Mouse (Mus musculus) small intestine, adult 2 months (tissue): ENCODE measurements at regions not wholly inside any gene's neighbourhood (a gene's known extent, or its start where the extent isn't known, plus 50 kb on each side); places are given as distances from the start of the nearest gene placed in this dataset.

ENCODE experiments used
- H3K27ac ChIP-seq: fragments of 200-500 bp; 2 replicates; pipeline ENCODE4 v1.5.1; 2012; ENCODE audit warnings: low read depth, low read length, control low read depth, inconsistent platforms; ENCODE audit not compliant: insufficient read depth
- H3K27me3 ChIP-seq: fragments of 200-500 bp; 2 replicates; pipeline ENCODE4 v1.6.1; 2012; ENCODE audit warnings: mild to moderate bottlenecking, moderate library complexity, low read length, inconsistent platforms; ENCODE audit not compliant: control insufficient read depth, insufficient read depth
- H3K36me3 ChIP-seq: fragments of 200-500 bp; 2 replicates; pipeline ENCODE4 v1.6.1; 2012; ENCODE audit warnings: mild to moderate bottlenecking, low read length, control low read depth, inconsistent platforms; ENCODE audit not compliant: control insufficient read depth, insufficient read depth
- H3K4me1 ChIP-seq: fragments of 200-500 bp; 2 replicates; pipeline ENCODE4 v1.6.1; 2012; ENCODE audit warnings: low read length, inconsistent platforms, mixed read lengths; ENCODE audit not compliant: control insufficient read depth, insufficient read depth, insufficient read length
- H3K4me3 ChIP-seq: fragments of 200-500 bp; 2 replicates; pipeline ENCODE4 v1.5.1; 2012; ENCODE audit warnings: low read depth, mild to moderate bottlenecking, control low read depth, inconsistent platforms, low read length, moderate library complexity
- CTCF ChIP-seq: fragments of 200-500 bp; IDR thresholded peaks from 2 replicates; pipeline ENCODE4 v1.5.1; 2012; ENCODE audit warnings: low read depth, mild to moderate bottlenecking, control low read depth, inconsistent platforms, low read length, moderate library complexity, mixed read lengths; ENCODE audit not compliant: insufficient replicate concordance, insufficient read length; ENCODE audit errors: extremely low read depth
- POLR2A ChIP-seq: fragments of 200-500 bp; IDR thresholded peaks from 2 replicates; pipeline ENCODE4 v1.6.1; 2012; ENCODE audit warnings: low read depth, mild to moderate bottlenecking, control low read depth, inconsistent platforms, low read length, moderate library complexity
- WGBS: fragments of 180-500 bp; shearing (Covaris S2); methylation state at CpG from one replicate; pipeline ENCODE4 v1.1.7; 2018; 5-methylcytosine and 5-hydroxymethylcytosine counted together

DNA sequence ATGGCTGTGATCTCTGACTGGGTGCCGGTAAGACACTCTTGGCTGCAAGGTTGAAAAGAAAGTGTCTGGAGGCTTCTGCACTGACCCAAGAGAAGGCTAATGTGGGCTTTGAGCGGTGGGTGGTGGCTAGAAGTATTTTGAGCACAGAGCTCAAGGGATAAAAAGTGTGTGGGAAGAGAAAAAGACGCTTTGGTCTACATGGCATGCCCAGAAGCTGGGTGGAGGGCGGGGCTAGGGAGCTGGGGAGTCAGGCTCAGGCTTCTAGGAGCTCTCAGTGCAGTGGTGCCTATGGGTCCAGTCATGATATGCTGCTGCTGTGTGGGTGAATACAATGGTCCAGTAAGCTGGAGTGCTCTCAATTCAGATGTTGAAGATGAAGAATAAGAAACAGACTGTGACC is 152.1 kb downstream of the Efnb1 start:
- WGBS, result 79% methylated on average over 4 of the region's 4 CpGs
- Histone ChIP-seq H3K27me3 (no peaks in the 10 kb centered on the region), H3K4me3 (no peak overlapping the region), H3K4me1 (peaks cover 2% of the 10 kb centered on the region), H3K36me3 (no peaks in the 10 kb centered on the region), H3K27ac (no peak overlapping the region)
- TF ChIP-seq POLR2A (no peak), CTCF (no peak)

DNA sequence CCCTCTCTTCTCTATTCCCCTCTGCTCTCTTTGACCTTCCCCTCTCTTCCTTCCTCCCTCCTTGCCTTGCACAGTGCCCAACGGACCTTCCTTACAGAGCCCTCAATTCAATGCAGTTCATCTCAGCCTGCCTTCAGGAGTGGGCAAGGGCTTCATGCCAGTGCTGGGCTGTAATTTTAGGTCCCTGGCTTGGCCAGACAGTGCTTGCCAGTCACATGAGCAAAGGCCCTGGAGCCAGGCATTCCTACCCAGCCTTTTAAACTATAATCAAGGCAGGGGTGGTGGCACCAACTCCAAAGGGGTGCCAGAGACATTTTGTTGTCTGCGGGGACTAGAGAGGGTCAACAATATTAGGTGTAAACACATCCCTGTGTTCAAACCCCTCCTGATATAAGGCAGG is 150.9 kb downstream of the Efnb1 start:
- no peak overlapping the region for H3K4me3 ChIP-seq
- WGBS, result 64% methylated on average over 2 of the region's 2 CpGs
- peaks cover 2% of the 10 kb centered on the region for H3K4me1 ChIP-seq
- no peak overlapping the region for H3K27ac ChIP-seq
- no peak for TF ChIP-seq POLR2A
- no peak for TF ChIP-seq CTCF
- no peaks in the 10 kb centered on the region for H3K27me3 ChIP-seq
- H3K36me3 ChIP-seq, result no peaks in the 10 kb centered on the region

DNA sequence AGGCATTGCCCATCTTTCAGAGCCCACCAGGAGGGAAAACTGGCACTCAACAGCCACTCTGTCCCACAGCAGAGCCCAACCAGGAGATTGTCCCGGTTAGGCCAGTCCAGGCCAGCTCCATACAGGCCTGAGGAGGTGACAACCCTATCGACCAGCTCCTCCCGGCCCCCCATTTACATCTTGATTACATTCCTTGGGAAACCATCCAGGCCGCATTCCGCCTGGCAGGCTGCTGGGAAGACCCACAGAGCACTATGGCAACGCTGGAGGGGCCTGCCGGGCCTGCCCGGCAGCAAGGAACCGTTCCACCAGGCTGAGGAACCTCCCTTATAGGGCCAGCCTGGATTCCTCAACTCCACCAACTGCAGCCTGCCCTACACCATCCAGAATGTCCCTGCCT is 149.7 kb downstream of the Efnb1 start:
- H3K4me3 ChIP-seq, result no peak overlapping the region
- H3K27me3 ChIP-seq, result no peaks in the 10 kb centered on the region
- WGBS, result 54% methylated on average over 9 of the region's 9 CpGs
- H3K36me3 ChIP-seq, result no peaks in the 10 kb centered on the region
- TF ChIP-seq POLR2A (no peak), CTCF (no peak)
- H3K27ac ChIP-seq, result 0 out of 2 replicates have a peak overlapping the region, but pooled peaks have one; percentile 22
- H3K4me1 ChIP-seq, result no peaks in the 10 kb centered on the region; the same call in 1 of the 2 replicates

DNA sequence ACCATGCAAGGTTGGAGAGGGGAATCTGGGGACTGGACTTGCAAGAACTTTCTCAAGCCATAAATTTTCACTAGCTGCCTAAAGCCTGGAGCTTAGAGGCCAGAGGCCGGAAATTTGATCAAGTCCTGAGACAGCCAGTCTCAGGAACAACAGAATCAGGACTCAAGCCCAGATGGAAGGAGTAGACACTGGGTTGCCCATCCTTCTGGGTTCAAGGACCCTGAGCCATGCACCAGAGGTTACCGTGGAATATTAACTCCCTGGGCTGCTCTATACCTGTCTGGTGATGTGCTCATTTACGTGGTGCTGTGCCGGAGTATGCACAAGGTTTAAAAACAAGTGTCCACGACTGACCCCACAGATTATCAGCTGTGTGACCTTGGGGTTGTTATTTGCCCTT is 145.1 kb downstream of the Efnb1 start:
- H3K27ac ChIP-seq, result no peak overlapping the region
- H3K4me1 ChIP-seq, result no peaks in the 10 kb centered on the region; the same call in 1 of the 2 replicates
- TF ChIP-seq CTCF, result no peak
- no peak for TF ChIP-seq POLR2A
- WGBS, result 83% methylated on average over 5 of the region's 5 CpGs
- H3K4me3 ChIP-seq, result no peak overlapping the region
- no peaks in the 10 kb centered on the region for H3K27me3 ChIP-seq
- H3K36me3 ChIP-seq, result no peaks in the 10 kb centered on the region

DNA sequence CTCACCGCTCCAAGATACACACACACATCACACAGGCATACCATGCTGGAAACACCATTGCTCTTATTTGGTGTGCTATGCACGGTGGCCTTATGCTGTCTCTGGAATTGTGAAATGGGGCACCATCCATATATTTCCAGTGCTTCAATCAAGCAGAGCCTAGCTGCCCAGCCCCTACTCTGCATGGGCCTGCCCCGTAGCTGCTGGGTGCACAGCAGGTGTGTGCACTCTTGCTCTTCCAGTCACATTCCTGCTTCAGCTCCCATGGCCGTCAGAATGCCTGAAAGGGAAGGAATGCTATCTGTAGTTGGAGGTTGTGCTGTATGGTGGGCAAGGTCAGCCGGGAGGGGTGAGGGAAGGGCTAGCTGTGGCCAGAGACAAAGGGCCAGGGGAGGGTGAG is 144.6 kb downstream of the Efnb1 start:
- no peaks in the 10 kb centered on the region for H3K27me3 ChIP-seq
- no peaks in the 10 kb centered on the region for H3K4me1 ChIP-seq
- 69% methylated on average over 5 of the region's 5 CpGs for WGBS
- no peaks in the 10 kb centered on the region for H3K36me3 ChIP-seq
- H3K4me3 ChIP-seq, result no peak overlapping the region
- no peak overlapping the region for H3K27ac ChIP-seq
- no peak for TF ChIP-seq CTCF
- TF ChIP-seq POLR2A, result no peak

DNA sequence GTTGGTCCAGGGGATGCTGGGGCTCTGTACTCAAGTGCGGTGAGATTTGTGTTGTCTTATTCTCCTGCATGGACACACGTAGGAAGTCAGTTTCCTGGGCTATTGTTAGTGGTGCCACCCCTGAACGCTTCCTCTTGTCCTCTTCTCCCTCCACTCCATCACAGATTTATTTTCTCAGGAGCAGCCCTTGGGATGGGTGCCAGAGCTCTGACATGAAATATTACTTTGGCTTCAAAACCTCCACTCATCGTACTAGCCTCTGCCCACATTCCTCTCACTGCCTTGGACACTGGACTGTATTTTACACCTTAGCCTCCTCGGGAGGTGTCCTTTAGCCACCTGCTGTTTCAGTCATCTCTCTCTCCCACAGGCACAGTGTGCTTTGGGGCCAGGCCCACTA is 139.6 kb downstream of the Efnb1 start:
- no peak overlapping the region for H3K27ac ChIP-seq
- WGBS, result 67% methylated on average over 5 of the region's 5 CpGs
- no peaks in the 10 kb centered on the region for H3K36me3 ChIP-seq
- H3K4me3 ChIP-seq, result no peak overlapping the region
- no peaks in the 10 kb centered on the region for H3K27me3 ChIP-seq
- no peaks in the 10 kb centered on the region for H3K4me1 ChIP-seq
- TF ChIP-seq POLR2A (no peak), CTCF (no peak)

DNA sequence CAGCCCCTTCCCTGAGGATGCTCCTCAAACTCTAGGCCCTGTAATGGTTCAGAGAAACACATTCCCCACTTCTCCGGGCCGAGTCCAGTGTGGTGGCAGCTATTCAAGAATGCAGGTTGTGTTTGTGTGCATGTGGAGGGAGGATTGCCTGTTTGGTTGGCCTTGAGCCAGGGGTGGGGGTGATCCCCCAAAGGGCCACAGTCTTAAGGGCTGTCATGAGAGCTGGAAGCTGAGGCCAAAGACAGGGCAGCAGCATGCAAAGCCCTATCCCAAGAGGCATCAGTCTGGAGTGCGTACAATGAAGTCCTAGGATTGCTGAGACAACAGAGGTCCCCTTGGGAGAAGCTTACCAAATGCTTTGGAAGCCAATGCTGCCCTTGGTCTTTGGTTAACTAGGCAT is 136.0 kb downstream of the Efnb1 start:
- H3K4me3 ChIP-seq, result no peak overlapping the region
- WGBS, result 85% methylated on average over 3 of the region's 3 CpGs
- H3K36me3 ChIP-seq, result no peaks in the 10 kb centered on the region
- no peak overlapping the region for H3K27ac ChIP-seq
- no peaks in the 10 kb centered on the region for H3K4me1 ChIP-seq
- TF ChIP-seq CTCF, result no peak
- no peak for TF ChIP-seq POLR2A
- no peaks in the 10 kb centered on the region for H3K27me3 ChIP-seq
